Mouse (Mus musculus) natural killer cell, adult 2 months (primary cell): ENCODE results near the gene Bmx.
A peak's percentile ranks its signal among the peaks of the same experiment; 100 is the strongest.

Experiments
- DNase-seq, 2 experiments: peaks; one replicate each; pipeline ENCODE4 v3.0.0; 2022; ENCODE audit warnings: low spot score in 2 of 2

The Bmx gene

DNA sequence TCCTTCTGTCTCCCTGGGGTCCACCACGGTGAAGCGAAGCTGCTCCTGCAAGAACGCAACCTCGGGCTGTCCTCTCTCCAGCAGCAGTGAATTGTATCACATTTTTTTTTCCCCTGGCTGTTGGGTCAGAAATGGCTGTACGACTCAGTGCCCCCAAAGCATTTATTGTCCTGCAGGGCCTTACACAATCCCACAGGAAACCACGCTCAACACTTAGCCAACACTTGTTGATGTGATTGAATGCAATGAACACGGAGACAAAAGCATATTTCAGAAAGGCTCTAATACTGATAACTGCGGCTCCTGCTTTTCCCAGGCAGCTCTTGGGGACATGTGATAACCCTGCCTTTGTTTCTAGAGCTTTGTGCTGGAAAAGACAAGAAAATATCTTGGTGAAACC lies at the start of gene Bmx:
Gene Bmx (minus strand): TSS at position 137 of the 400 bp plus-strand sequence.
- no peak for DNase-seq

DNA sequence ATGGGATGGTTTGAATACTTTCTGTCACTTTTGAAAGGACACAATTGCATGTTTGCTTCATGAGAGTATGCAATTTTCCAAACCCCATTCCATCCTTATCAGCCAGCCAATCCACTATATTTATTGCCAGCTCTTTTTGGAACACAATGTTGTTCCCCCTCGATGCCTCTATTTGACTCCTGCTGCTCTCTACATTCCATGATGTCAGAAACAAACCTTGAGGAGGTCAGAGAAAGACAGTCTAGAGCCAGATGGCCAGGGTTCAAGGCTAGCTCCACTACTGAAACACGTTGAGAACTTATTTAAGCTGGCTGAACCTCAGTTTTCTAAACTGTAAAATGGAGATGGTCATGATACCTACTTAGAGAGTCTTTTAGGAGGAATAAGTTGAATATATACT lies 48.3 kb upstream of the Bmx start:
- DNase-seq = no peak

DNA sequence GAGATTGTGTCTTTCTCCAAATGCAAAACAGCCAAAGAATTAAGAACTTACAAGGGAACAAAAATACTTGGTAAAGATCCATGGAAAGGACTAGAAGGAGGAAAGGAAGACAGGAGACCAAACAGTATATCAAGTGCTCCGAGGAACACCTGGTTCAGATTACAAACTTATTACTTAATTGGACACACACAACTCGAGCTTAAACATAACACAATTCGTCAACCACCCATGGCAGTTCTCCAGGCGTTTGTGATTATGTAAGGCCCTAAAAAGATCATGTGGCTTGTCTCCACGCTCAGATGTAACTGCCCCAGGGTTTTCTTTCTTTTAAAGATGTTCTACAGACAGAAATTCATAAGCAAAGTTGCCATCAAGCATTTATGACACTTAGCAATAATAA lies 33.2 kb upstream of the Bmx start:
- no peak for DNase-seq

DNA sequence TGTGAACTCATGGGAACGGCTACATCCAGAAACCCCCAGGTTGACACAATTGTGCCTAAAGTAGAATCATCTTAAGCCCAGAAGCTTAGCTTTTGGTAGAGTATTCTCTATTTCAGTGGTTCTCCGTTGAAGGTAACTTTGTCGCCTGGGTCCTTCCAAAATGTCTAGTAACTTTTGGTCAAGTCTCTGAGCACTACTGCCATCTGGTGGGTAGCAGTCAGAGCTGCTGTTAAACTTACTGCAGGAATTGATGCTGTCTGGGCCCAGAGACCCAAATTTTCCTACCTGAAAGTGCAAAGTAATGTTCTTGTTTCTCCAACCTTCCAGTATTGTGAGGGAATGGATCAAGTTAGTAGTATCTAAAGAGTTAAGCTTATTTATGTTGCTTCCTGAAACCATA lies 29.1 kb upstream of the Bmx start:
- peak; percentile 7 to 37 for DNase-seq

DNA sequence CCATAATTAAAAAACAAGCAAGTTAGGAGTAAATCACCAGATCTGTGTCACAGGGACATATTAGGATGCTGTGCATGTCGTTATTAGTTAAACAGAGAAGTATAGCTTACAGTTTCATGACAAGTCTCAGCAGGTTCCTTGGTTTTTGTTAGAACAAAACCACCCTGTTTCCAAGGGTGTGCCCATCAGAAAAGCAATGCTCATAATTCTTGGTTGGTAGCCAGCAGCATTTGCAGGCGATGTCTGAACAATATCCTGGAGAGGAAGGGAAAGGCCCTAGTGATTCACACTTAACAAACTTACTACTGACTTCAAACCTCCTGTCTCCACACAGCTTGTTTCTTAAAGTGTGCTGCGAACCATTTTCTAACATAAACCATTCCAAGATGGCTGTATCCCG lies 25.8 kb upstream of the Bmx start:
- no peak for DNase-seq

DNA sequence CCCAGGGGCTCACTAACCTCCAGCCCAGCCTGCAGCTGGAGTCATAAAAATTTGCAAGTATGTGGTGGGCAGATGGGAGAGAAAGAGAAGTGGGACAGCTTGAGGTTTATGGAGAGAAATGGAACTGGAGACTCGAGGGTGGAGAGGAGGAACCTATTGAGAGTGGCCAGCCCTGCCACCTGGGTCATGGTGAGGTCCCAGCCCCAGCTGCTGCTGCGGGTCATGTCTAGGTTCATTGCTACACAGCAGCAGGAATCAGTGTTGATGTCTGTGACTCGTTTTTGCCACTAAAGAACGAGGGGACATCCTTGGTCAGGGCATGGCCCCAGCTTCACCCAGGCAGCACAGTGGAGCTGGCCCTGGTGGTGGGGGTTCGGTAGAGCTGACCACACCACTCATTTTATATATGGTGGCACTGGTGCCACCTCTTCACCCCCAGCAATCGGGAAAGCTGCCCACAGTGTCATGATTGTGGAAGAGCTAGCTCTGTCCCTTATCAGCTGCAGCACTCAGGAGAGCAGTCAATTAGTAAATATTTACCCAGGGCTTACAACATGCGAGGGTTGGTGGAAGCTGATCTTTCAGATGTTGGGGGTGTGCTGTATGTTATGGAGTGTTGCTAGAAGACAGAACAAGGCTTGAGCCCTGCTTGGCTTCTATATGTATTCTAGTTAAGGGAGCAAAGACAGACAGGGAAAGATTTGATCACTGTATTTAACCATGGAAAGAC lies 23.1 kb upstream of the Bmx start:
- no peak for DNase-seq

DNA sequence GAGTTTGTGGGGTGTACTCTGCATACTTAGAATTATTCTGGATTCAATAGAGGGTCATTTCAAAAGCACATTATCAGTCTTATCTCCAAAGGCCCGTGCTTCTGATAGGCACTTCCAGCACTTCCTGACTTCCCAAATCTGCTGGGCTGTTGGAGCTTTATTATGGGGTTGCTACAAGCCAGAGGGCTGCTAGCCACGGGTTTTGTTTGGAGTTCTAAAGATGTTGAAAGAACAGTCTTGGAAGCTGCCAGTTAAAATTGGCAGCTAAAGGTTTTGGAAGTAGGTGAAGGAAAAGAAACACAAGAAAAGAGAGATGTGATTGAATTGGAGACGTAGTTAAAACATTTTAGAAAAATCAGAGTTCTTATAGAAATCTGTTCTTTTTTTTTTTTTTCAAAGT lies 17.5 kb upstream of the Bmx start:
- DNase-seq = no peak

DNA sequence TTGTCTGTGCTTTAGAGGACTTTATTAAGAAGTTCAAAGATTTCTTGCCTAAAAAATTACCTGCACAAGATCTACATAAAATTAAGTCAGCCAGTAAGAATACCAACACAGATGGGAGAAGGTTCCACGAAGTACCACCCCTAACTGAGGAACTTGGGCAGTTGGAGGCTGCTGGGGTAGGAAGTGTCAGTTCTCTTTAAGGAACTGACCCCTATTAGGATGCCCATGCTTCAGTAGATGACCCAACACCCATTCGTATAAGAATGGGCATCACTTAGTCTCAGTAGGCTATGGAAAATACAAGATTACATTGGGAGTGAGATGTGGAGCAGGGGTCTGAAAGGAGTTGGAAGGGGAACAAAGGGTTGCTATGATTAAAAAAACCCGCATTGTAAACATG lies 12.6 kb upstream of the Bmx start:
- no peak for DNase-seq

DNA sequence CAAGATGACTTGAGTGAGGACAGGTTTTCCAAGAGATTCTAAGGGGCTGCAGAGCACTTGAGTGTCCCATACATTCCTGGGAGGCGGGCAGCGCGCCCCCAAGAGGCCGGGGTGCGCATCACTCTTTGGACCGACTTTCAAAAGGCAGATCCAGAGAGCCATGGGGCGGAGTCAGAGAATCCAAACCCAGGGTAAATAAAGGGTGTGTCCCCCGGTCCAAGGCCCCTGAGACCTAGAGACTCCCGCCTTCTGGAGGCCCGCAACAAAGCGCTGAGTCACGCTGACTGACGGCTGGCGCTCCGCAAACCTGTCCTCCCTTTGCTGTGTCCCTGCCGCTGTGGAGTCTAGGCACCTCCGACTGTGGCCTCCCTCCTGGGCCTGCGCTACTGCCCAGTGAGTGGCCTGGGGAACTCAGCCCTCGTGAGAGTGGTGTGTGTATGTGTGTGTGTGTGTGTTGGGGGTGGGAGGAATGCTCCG lies 11.3 kb upstream of the Bmx start, which contains the start of gene Pir:
Gene Pir (plus strand): TSS at position 87 of the 477 bp plus-strand sequence.
- peak; percentile 5 for DNase-seq

DNA sequence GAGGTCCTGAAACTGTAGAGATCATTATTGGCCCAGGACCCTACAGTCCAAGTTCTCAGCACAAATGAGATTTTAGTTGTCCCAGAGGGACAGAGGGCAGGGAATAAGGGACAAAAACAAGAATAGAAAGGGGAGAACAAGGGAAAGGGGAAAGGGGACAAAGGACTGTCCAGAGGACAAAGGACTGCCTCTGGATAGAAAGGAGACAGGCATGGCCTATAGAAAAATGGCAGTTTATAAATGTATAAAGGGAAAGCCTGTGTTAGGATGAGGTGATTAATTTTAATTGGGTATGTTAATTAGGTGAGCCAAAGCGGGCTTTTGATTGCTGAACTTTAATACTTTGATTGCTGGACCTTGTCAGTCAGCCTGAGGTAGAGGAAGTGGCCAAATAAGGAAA lies 6.9 kb upstream of the Bmx start:
- no peak for DNase-seq

DNA sequence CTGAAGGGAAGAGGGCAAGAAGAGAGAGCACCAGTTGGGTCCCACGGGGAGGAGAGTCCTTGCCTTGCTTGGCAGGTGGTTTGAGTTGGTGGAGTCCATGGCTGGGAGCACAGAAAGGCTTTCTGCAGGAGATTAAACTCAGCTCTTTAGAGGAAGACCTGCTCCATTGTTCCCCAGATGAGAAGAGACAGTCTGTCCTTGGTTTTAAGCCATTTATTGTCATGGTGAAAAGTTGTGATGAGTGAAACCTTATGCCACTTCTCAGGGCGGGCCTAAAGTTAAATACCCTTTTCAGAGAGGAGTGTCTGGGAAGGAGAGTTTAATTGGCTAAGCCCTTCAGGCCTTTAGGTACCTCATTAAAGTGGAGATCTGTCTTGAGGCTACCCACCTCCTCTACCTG lies 4.3 kb upstream of the Bmx start:
- no peak for DNase-seq

DNA sequence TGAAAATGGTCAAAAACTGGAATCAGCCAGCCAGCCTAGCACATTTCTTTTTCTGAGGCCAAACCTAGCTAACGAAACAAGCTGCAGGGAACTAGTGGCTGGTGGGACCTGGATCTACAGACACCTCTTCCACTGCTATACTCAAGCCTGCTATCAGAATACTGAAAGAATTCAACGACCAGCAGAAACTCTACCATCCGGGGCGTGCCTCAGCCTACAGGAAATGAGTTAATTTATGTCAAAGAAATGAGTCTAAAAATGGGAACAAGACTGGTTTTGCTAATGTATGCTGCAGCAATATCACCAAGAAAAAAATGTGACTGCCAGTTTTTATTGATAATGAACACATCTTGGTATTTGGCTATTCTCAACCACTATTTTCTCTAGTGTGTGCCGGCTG lies 669 bp upstream of the Bmx start:
- DNase-seq = no peak

DNA sequence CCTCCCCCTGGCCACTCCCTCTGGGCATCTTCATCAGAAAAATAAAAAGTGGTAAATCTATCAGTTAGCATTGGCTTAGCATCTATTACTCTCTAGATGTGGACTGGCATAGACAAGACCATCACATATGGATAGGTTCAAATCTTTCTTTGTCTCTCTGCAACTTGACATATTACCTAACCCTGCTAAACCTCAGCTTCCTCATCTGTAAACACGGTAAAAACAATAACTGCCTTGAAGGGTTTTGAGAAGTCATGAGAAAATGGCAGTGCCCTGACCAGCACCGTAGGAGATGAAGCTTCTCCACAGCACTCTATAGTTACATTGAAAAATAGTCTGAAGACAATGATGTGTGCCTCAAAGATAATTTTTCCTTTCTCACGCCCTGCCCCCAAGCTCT lies 1.5 kb downstream of the Bmx start:
- DNase-seq = no peak

DNA sequence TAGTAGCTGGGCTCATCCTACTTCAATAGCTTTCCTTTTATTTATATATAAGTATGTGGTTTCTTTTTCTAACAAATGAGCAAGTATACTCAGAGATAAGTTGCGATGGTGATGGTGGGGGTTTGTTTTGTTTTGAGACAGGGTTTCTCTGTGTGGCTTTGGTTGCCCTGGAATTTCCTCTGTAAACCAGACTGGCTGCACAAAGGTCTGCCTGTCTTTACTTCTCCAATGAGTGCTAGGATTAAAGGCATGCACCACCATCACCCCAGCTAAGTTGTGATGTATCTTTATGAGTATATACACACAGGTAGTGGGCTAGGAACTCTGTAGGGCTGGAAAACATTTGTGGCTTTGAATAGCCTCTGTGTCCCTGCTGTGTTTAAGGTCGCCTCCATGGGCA lies 11.3 kb downstream of the Bmx start:
- no peak for DNase-seq

DNA sequence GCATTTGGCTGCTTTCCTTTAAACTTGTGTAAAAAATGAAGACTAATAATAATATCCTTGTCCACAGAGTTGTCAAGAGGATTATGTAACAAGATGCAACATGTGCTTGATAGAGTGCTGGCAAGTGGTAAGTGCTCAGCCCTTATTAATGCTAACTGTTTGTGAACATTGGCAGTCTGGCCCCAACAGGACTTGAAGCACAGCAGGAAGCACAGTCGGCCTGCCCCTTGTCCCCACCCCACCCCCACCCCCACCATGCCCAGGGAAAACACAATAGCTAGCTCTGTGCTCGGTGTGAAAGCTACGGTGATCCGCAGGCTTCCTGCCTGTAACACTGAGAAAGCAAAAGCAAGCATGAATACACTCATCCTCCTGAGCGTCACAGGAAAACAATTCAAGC lies 12.3 kb downstream of the Bmx start:
- peak; percentile 1 to 2 for DNase-seq

DNA sequence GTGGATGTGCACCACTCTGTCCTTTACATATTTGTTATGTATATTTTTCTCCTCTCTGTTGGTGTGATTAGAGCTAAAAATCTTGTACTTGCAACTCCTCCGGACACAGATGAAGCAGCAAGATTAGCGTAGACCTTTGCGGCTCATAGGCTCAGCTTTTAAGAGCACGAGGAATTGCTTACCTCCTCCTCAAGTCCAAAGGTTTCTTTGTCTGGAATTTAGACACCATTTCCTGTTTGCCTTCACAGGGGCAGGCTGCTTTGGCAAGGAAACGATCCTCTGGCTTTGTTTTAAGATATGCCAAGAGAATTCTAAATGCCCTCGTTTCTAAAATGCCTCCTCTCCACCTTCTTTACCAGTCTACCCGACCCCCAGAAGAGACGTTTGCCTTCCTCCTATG lies 24.6 kb downstream of the Bmx start:
- DNase-seq = no peak

DNA sequence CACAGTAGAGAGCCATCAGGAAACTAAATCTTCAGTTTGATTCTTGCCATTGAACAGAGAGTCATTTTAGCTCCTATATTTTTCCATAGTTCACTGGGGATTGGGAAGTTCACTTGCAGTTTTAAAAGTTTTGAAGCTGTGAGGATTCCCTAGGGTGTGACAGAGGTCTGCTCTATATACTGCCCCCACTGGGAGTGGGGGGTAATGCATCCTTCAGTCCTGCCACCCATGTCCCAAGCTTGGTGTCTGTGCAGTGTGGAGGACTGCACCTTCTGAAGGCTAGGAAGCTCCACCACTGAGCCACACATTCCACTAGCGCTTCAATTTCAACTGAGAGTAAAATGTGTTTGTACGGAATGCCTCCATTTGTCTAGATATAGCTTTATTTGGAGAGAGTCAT lies 36.0 kb downstream of the Bmx start:
- peak in 1 of 2 experiments; percentile 2 for DNase-seq

DNA sequence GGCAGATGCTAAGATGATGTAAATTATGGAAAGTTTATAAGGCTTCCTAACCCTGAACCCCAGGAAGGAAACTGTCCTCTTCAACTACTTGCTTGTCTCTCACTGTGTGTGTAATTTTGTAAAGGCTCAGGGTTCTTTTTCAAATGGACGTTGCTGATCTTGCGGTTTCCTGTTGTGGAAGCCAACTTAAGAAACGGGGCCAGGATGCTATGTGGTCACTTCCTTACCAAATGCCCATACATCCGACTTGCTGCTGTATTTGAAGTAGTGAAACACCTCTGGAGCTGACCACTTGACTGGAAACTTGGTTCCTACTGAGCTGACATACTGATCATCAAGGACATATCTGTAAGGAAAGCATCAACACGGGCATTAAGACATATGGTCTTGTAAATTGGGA lies 57.4 kb downstream of the Bmx start:
- DNase-seq = peak in 1 of 2 experiments; percentile 3

DNA sequence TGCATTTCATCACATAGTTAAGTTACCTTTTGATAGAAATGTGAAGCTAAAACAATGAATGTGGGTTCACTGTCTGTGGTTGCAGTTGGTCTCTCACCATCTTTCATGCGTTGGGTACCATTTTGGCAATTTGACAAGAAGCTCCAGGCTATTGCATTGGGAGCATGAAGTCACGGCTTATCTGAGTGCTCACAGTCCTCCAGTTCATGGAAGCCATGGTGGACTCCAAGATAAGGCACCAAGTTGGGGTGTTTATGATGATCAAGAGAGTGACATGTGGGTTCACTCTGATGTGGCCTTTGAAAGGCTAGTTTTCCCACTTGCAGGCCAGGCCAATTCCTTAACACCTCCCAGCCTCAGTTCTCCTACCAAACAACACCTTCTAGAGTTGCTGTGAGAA lies 60.3 kb downstream of the Bmx start:
- no peak for DNase-seq

DNA sequence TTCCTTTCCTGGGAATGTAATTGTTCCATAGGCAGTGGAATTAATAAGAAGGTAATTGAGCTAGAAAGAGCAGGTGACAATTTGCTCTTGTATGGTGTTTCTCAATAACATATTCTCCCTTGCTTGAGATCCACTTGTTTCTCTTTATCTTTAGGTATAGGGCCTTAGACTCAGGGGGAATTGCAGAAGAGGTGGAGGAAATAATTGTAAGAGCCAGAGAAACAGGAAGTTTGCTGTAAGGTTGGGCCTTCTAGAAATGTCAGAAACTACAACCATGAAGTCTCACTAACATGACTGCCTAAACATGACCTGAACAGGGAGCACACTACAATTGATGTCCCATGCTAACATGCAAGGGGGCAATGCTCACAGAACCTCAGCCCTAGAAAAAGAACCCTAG lies 68.1 kb downstream of the Bmx start:
- no peak for DNase-seq

DNA sequence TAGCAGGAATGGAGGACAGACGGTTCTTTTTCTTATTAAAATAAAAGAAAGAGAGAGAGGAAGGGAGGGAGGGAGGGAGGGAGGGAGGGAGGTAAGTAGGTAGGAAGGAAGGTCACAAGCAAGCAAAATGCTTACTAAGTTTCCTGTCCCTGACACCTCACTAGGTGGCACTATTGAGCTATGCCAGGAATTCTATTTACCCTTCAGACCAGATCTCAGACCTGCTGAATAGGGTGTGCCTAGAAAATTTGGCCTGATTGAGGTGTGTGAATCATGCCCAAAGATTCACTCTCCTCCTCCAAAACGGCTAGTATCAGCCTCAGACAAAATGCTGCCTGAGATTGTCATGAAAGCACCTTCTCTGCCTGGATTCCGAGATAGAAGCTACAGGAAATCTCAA lies 74.1 kb downstream of the Bmx start:
- DNase-seq = peak; percentile 11 to 35

DNA sequence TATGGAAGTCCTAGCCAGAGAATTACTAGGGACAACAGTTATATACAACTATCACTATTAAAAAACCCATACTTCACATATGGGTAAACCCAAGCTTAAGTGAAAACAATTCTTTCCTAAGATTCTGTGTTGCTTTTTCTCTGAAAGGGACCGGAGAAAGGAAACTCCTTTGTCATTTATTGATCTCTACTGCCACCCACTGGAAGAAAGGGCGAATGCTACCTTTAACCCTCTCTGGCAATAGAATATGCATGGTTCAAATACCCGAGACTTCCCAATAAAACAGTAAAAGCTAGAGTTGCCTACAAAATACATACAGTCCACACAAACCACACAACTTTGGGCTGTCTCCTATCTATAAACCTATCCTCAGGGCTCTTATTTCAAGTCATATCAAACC lies 78.2 kb downstream of the Bmx start:
- peak; percentile 5 to 6 for DNase-seq

DNA sequence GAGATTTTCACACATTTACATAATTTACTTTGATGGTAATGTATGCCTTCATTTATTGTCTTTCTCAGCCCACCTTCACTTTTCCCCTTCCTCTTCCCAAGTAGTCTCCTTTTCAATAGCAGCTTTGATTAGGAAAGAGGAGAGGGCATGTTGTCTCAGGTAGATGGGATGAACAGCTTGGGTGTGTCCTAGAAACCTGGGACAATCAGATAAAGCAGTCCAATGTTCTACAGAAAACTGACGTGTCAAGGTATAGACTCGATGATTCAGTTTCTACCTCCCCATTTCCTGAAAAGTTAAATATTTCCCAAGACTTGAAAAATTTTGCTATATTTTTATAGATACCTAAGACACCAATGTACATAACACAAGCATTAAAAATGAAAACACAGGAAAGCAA lies 79.1 kb downstream of the Bmx start:
- no peak for DNase-seq

DNA sequence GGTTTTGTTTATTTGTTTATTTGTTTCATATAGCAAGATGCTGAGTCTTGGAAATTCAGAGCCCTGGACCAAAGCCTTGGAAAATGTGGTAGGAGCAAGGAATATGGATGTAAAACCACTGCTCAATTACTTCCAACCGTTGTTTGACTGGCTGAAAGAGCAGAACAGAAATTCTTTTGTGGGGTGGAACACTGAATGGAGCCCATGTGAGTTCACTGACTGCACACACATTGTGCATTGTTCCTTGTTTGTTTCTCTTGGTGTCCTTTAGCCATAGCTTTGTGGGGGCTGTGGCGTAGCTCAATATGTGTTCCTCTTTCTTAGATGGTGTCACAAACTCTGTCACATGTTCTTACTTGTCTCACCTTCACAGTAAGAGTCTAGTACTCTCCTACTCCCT lies 82.2 kb downstream of the Bmx start:
- no peak for DNase-seq
